Mouse (Mus musculus) B cell, adult 62 days (primary cell): ENCODE data around the gene Pygl. TPM values are rescaled to one million over a fixed set of nuclear protein-coding genes. Genes with fewer than 3 reads are reported as not detected.

Experiments
- total RNA-seq: library from RNA; stranded (reverse); gene quantifications from 4 replicates; pipeline ENCODE4 v1.2.4, GENCODE M21; 2023

Gene Pygl
- 1.0 to 1.8 TPM (median 1.6 TPM) in 4 replicates for total RNA-seq

DNA sequence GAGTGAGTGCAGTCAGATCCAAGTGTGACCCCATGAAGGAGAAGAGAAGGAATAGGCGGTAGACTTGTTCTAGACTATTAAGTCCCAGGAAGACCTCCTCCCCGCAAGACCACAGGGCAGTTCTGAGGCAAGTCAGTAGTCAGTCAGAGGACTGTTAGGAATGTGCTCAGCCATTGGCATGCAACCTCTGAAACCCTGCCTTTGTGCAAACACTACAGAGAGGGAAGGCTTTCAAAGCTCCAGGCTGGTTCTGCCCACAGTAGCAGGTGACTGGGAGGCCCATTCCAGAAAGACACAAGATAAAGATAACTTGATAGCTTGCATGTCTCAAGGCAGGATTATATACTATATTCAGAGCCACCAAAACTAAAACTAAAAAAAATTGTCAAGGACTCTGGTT is at the start of gene Pygl:
Pygl (minus strand) TSS at position 195 of the 400 bp plus-strand sequence.

DNA sequence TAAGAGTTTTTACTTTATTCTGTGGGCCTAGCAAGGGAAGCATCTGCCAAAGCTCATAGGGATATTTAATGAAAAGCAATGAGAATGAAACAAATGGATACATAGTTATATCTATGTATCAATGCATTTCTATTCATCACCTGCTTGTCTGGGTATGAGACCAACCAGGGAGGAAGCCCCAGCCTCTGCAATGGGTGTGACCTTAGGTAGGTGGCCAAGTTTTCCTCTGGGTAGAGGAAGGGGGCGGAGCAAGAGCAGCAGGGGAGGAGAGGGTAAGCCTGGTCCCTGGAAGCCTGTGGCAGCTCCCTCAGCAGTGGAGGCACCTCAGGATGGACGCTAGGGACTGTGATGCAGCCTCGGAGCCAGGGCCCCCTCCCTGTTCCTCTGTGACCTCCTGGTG is 77.4 kb downstream of the Pygl start, which contains the start of gene Abhd12b:
Abhd12b (plus strand) TSS at position 301 of the 400 bp plus-strand sequence.

Other genes starting within 250 kb of the Pygl start
- 41.3 to 52.9 TPM (median 48.7 TPM) in 4 replicates for gene Sav1, start 244.5 kb downstream of the Pygl start, total RNA-seq
- gene Nin, start 117.8 kb downstream of the Pygl start, total RNA-seq, result 78.0 to 89.3 TPM (median 86.3 TPM) in 4 replicates
- not detected in 4 replicates for gene Abhd12b, start 77.3 kb downstream of the Pygl start, total RNA-seq
- gene Trim9, start 116.1 kb upstream of the Pygl start, total RNA-seq, result not detected in 4 replicates
- 27.7 to 34.4 TPM (median 31.1 TPM) in 4 replicates for gene Tmx1, start 221.6 kb upstream of the Pygl start, total RNA-seq